Comparison of ENCODE assay signal across 11 mouse cellular contexts in genomic region chr5:107793258-107793657, GRCm38 (mm10). TPM values are rescaled to one million over a fixed set of nuclear protein-coding genes. Genes with fewer than 3 reads are reported as not detected.
A peak's percentile ranks its signal among the peaks of the same experiment; 100 is the strongest.
DNase-seq lines count a peak whose midpoint lies in the region; ATAC-seq lines count a peak whose summit lies in the region.
"Had no signal": no experiment of that assay in that cellular context is flagged by ENCODE, and none has a peak within 500 bp of the region (broad histone marks: within the 10 kb centered on the region; RNA-seq: fewer than 3 reads in every experiment).

No protein-coding gene starts in this region.

- peak; percentile 27 for DNase-seq in embryo, embryonic 10.5 days (ENCODE audit: low spot score)
- DNase-seq in embryo, embryonic 9.5 days (ENCODE audit: extremely low spot score), result no peak
- DNase-seq in Muller cell, postnatal 12 days (ENCODE audit: inconsistent ontology term), result peak; percentile 88
- DNase-seq in layer of hippocampus, postnatal 14 days (ENCODE audit: low spot score in 2 of 2), result no peak
- DNase-seq in spleen, postnatal 14 days (ENCODE audit: low spot score in 2 of 2), result no peak
- DNase-seq: cerebellum, adult 9-11 months had no signal

- peaks cover 26% of the 10 kb centered on the region for H3K36me3 ChIP-seq in heart, embryonic 12.5 days
- peaks cover 5% of the 10 kb centered on the region; the same call in 1 of the 2 replicates for H3K36me3 ChIP-seq in lung, embryonic 16.5 days (ENCODE audit: control insufficient read depth, insufficient read depth, low read length)

- no peak overlapping the region for H3K4me3 ChIP-seq in heart, embryonic 12.5 days
- no peak overlapping the region for H3K4me3 ChIP-seq in lung, embryonic 16.5 days (ENCODE audit: low read length)
- H3K4me3 ChIP-seq: neural tube, embryonic 13.5 days had no signal

- H3K4me2 ChIP-seq in heart, embryonic 12.5 days, result no peak overlapping the region
- H3K4me2 ChIP-seq in lung, embryonic 16.5 days (ENCODE audit: low read depth, low read length), result no peak overlapping the region
- H3K4me2 ChIP-seq: neural tube, embryonic 13.5 days had no signal

- 12% methylated on average over 3 of the region's 3 CpGs for WGBS in heart, embryonic 12.5 days
- 13% methylated on average over 3 of the region's 3 CpGs for WGBS in lung, embryonic 16.5 days

- peak overlapping the region; percentile 75 for H3K27ac ChIP-seq in heart, embryonic 12.5 days (ENCODE audit: poor library complexity, severe bottlenecking)
- peak overlapping the region; percentile 44 for H3K27ac ChIP-seq in lung, embryonic 16.5 days (ENCODE audit: low read length)
- H3K27ac ChIP-seq: macrophage; neural tube, embryonic 13.5 days had no signal

- peak; percentile 69 for ATAC-seq in heart, embryonic 12.5 days (ENCODE audit: insufficient number of reproducible peaks, low FRiP score)
- peak; percentile 83 for ATAC-seq in lung, embryonic 16.5 days (ENCODE audit: low read depth)
- no peak for ATAC-seq in granulocyte monocyte progenitor cell, adult 5-6 weeks (replicated peaks; ENCODE audit: poor library complexity, severe bottlenecking)

- no peaks in the 10 kb centered on the region for H3K9me3 ChIP-seq in heart, embryonic 12.5 days (replicated peaks)
- H3K9me3 ChIP-seq in lung, embryonic 16.5 days (ENCODE audit: control insufficient read depth, low read length), result no peaks in the 10 kb centered on the region
- H3K9me3 ChIP-seq: neural tube, embryonic 13.5 days had no signal

- no peaks in the 10 kb centered on the region for H3K27me3 ChIP-seq in heart, embryonic 12.5 days (replicated peaks)
- H3K27me3 ChIP-seq in lung, embryonic 16.5 days (ENCODE audit: control insufficient read depth, insufficient read depth, low read depth, low read length), result no peaks in the 10 kb centered on the region
- H3K27me3 ChIP-seq: neural tube, embryonic 13.5 days had no signal

- H3K4me1 ChIP-seq in heart, embryonic 12.5 days (replicated peaks), result peaks cover 8% of the 10 kb centered on the region
- peaks cover 9% of the 10 kb centered on the region for H3K4me1 ChIP-seq in lung, embryonic 16.5 days (replicated peaks; ENCODE audit: control insufficient read depth, insufficient read depth, low read length)
- H3K4me1 ChIP-seq: neural tube, embryonic 13.5 days had no signal

- no peak overlapping the region for H3K9ac ChIP-seq in heart, embryonic 12.5 days
- no peak overlapping the region for H3K9ac ChIP-seq in lung, embryonic 16.5 days (ENCODE audit: low read length)
- H3K9ac ChIP-seq: neural tube, embryonic 13.5 days had no signal

RNA-seq across cellular contexts. Expression of gene Ube2d2b, which starts 36.6 kb away (rescaled TPM):
- 0.33 and 0.40 TPM in 2 replicates for polyA plus RNA-seq in heart, embryonic 12.5 days (2016; fragmentation: Nextera tagmentation; extraction: Ambion mirVana)
- 0.20 and 0.29 TPM in 2 replicates for polyA plus RNA-seq in lung, embryonic 16.5 days (2015; fragmentation: Nextera tagmentation; extraction: Ambion mirVana)
- total RNA-seq in layer of hippocampus, postnatal 14 days (2021), result not detected
- not detected in 2 replicates for total RNA-seq in granulocyte monocyte progenitor cell, adult 5-6 weeks (2014; fragmentation: Nextera tagmentation)
- total RNA-seq in granulocyte monocyte progenitor cell, adult 5-6 weeks (2017), result not detected in 2 replicates
- polyA plus RNA-seq: macrophage; neural tube, embryonic 13.5 days had no signal

Comparison
In these comparisons a context has a peak if more than half of its experiments do, and no peak if none do; other contexts are left out.
1. DNase-seq: peak in embryo, embryonic 10.5 days (single experiment) and Muller cell, postnatal 12 days (single experiment); none in embryo, embryonic 9.5 days (single experiment), layer of hippocampus, postnatal 14 days (0 of 2) and spleen, postnatal 14 days (0 of 2).